In genomic region chr9:44708925-44709324, GRCm38 (mm10) we compare ENCODE assay signal across 7 mouse cellular contexts. TPM values are rescaled to one million over a fixed set of nuclear protein-coding genes. Genes with fewer than 3 reads are reported as not detected.
DNase-seq lines count a peak whose midpoint lies in the region; ATAC-seq lines count a peak whose summit lies in the region.

No protein-coding gene starts in this region.

- peak; percentile 47 for ATAC-seq in embryonic facial prominence, embryonic 15.5 days (ENCODE audit: insufficient number of reproducible peaks, low FRiP score, low TSS enrichment, low read depth)
- ATAC-seq in limb, embryonic 11.5 days (ENCODE audit: insufficient number of reproducible peaks, low FRiP score, low TSS enrichment, low read depth), result peak; percentile 15; the same call in 1 of the 2 replicates

- peak overlapping the region; percentile 48 for H3K4me3 ChIP-seq in embryonic facial prominence, embryonic 15.5 days (replicated peaks)
- peak overlapping the region; percentile 25 for H3K4me3 ChIP-seq in limb, embryonic 11.5 days (ENCODE audit: low read depth, low read length)

- peak overlapping the region; percentile 68 for H3K27ac ChIP-seq in embryonic facial prominence, embryonic 15.5 days (replicated peaks)
- no peak overlapping the region for H3K27ac ChIP-seq in limb, embryonic 11.5 days (replicated peaks; ENCODE audit: low read depth, low read length)

- WGBS in embryonic facial prominence, embryonic 15.5 days, result 22% methylated on average over 6 of the region's 6 CpGs
- WGBS in limb, embryonic 11.5 days, result 27% methylated on average over 6 of the region's 6 CpGs

- no peaks in the 10 kb centered on the region for H3K9me3 ChIP-seq in embryonic facial prominence, embryonic 15.5 days (replicated peaks)
- no peaks in the 10 kb centered on the region for H3K9me3 ChIP-seq in limb, embryonic 11.5 days (ENCODE audit: control insufficient read depth, low read length)

- no peak overlapping the region; the same call in 1 of the 2 replicates for H3K9ac ChIP-seq in embryonic facial prominence, embryonic 15.5 days
- H3K9ac ChIP-seq in limb, embryonic 11.5 days (ENCODE audit: low read length), result peak overlapping the region; percentile 53; the same call in 1 of the 2 replicates

- peaks cover 72% of the 10 kb centered on the region for H3K36me3 ChIP-seq in embryonic facial prominence, embryonic 15.5 days
- peaks cover 8% of the 10 kb centered on the region; the same call in 1 of the 2 replicates for H3K36me3 ChIP-seq in limb, embryonic 11.5 days (ENCODE audit: control insufficient read depth, insufficient read depth, low read length)

- DNase-seq in ovary, adult 18-20 months (ENCODE audit: low spot score), result peak; percentile 70
- DNase-seq in ovary, postnatal 10 days (ENCODE audit: low spot score), result no peak
- no peak for DNase-seq in limb, embryonic 11.5 days (ENCODE audit: low spot score)
- peak; percentile 60 for DNase-seq in telencephalon, adult 2 months (ENCODE audit: low read depth, low spot score)
- no peak for DNase-seq in urinary bladder, postnatal 14 days (ENCODE audit: low spot score)
- no peak for DNase-seq in kidney, adult 9 months

- peaks cover 48% of the 10 kb centered on the region for H3K4me1 ChIP-seq in embryonic facial prominence, embryonic 15.5 days
- peaks cover 14% of the 10 kb centered on the region; the same call in 1 of the 2 replicates for H3K4me1 ChIP-seq in limb, embryonic 11.5 days (ENCODE audit: control insufficient read depth, insufficient read depth, low read length)

- peak overlapping the region; percentile 74 for H3K4me2 ChIP-seq in embryonic facial prominence, embryonic 15.5 days (replicated peaks)
- peak overlapping the region; percentile 68 for H3K4me2 ChIP-seq in limb, embryonic 11.5 days (ENCODE audit: low read depth, severe bottlenecking)

- H3K27me3 ChIP-seq in embryonic facial prominence, embryonic 15.5 days, result no peaks in the 10 kb centered on the region
- no peaks in the 10 kb centered on the region for H3K27me3 ChIP-seq in limb, embryonic 11.5 days (ENCODE audit: control insufficient read depth, insufficient read depth, low read length)

RNA-seq across cellular contexts. Expression of gene Phldb1, which starts 26.1 kb away (rescaled TPM):
- 38.6 and 39.0 TPM in 2 replicates for polyA plus RNA-seq in embryonic facial prominence, embryonic 15.5 days (2015; fragmentation: Nextera tagmentation; extraction: Ambion mirVana)
- 41.6 and 44.1 TPM in 2 replicates for polyA plus RNA-seq in limb, embryonic 11.5 days (2014; fragmentation: Nextera tagmentation; extraction: Ambion mirVana)

RNA-seq across cellular contexts. Expression of gene Treh, which starts 35.9 kb away (rescaled TPM):
- polyA plus RNA-seq in embryonic facial prominence, embryonic 15.5 days (2015; fragmentation: Nextera tagmentation; extraction: Ambion mirVana), result not detected in 2 replicates
- polyA plus RNA-seq in limb, embryonic 11.5 days (2014; fragmentation: Nextera tagmentation; extraction: Ambion mirVana), result not detected in 2 replicates

RNA-seq across cellular contexts. Expression of gene Arcn1, which starts 58.7 kb away (rescaled TPM):
- 191 and 195 TPM in 2 replicates for polyA plus RNA-seq in embryonic facial prominence, embryonic 15.5 days (2015; fragmentation: Nextera tagmentation; extraction: Ambion mirVana)
- 209 and 223 TPM in 2 replicates for polyA plus RNA-seq in limb, embryonic 11.5 days (2014; fragmentation: Nextera tagmentation; extraction: Ambion mirVana)

RNA-seq across cellular contexts. Expression of gene Ift46, which starts 58.8 kb away (rescaled TPM):
- polyA plus RNA-seq in embryonic facial prominence, embryonic 15.5 days (2015; fragmentation: Nextera tagmentation; extraction: Ambion mirVana), result 107 and 125 TPM in 2 replicates
- polyA plus RNA-seq in limb, embryonic 11.5 days (2014; fragmentation: Nextera tagmentation; extraction: Ambion mirVana), result 134 and 152 TPM in 2 replicates

Comparison
In these comparisons a context has a peak if more than half of its experiments do, and no peak if none do; other contexts are left out.
1. DNase-seq: peak in ovary, adult 18-20 months (single experiment) and telencephalon, adult 2 months (single experiment); none in ovary, postnatal 10 days (single experiment), limb, embryonic 11.5 days (single experiment), urinary bladder, postnatal 14 days (single experiment) and kidney, adult 9 months (single experiment).